8 mouse cellular contexts compared by ENCODE assay signal in genomic region chr8:11757568-11758481, GRCm38 (mm10). TPM values are rescaled to one million over a fixed set of nuclear protein-coding genes. Genes with fewer than 3 reads are reported as not detected.
DNase-seq lines count a peak whose midpoint lies in the region; ATAC-seq and TF ChIP-seq lines count a peak whose summit lies in the region.

No protein-coding gene starts in this region.

- H3K4me1 ChIP-seq in bone marrow macrophage, adult 2 months (ENCODE audit: control insufficient read depth, insufficient read depth, low read length), result peaks cover 18% of the 10 kb centered on the region
- H3K4me1 ChIP-seq in embryonic facial prominence, embryonic 15.5 days, result peaks cover 18% of the 10 kb centered on the region
- H3K4me1 ChIP-seq in limb, embryonic 14.5 days (ENCODE audit: control insufficient read depth, insufficient read depth, low read length), result no peaks in the 10 kb centered on the region
- H3K4me1 ChIP-seq in midbrain, embryonic 16.5 days (ENCODE audit: control insufficient read depth, insufficient read depth, low read length), result peaks cover 18% of the 10 kb centered on the region
- peaks cover 3% of the 10 kb centered on the region; the same call in 1 of the 2 replicates for H3K4me1 ChIP-seq in spleen, adult 2 months (ENCODE audit: control insufficient read depth, insufficient read depth, insufficient read length)

- peak overlapping the region; percentile 80 for H3K4me2 ChIP-seq in embryonic facial prominence, embryonic 15.5 days (replicated peaks)
- H3K4me2 ChIP-seq in limb, embryonic 14.5 days (replicated peaks; ENCODE audit: low read depth, low read length, severe bottlenecking), result peak overlapping the region; percentile 93
- H3K4me2 ChIP-seq in midbrain, embryonic 16.5 days (ENCODE audit: low read length), result peak overlapping the region; percentile 73

- no peak for TF ChIP-seq POLR2A in bone marrow macrophage, adult 2 months (IDR thresholded peaks at IDR 0.05; ENCODE audit: borderline replicate concordance, low read depth, low read length)
- TF ChIP-seq POLR2A in limb, embryonic 14.5 days (IDR thresholded peaks at IDR 0.05; ENCODE audit: borderline replicate concordance, extremely low read depth, insufficient read depth, insufficient read length), result peak; percentile 69; the same call in 1 of the 2 replicates
- TF ChIP-seq POLR2A in spleen, adult 2 months (IDR thresholded peaks at IDR 0.05; ENCODE audit: low read depth, low read length), result peak; percentile 86

- no peaks in the 10 kb centered on the region for H3K27me3 ChIP-seq in embryonic facial prominence, embryonic 15.5 days
- no peaks in the 10 kb centered on the region for H3K27me3 ChIP-seq in limb, embryonic 14.5 days (ENCODE audit: control insufficient read depth, insufficient read depth, low read length)
- no peaks in the 10 kb centered on the region for H3K27me3 ChIP-seq in midbrain, embryonic 16.5 days (ENCODE audit: control insufficient read depth, insufficient read depth, low read depth, low read length)
- H3K27me3 ChIP-seq in spleen, adult 2 months (ENCODE audit: control insufficient read depth, insufficient read depth, low read length), result no peaks in the 10 kb centered on the region

- H3K36me3 ChIP-seq in embryonic facial prominence, embryonic 15.5 days, result no peaks in the 10 kb centered on the region
- H3K36me3 ChIP-seq in limb, embryonic 14.5 days (ENCODE audit: control insufficient read depth, insufficient read depth, low read length), result no peaks in the 10 kb centered on the region
- H3K36me3 ChIP-seq in midbrain, embryonic 16.5 days (ENCODE audit: control insufficient read depth, insufficient read depth, low read length), result no peaks in the 10 kb centered on the region
- H3K36me3 ChIP-seq in spleen, adult 2 months (ENCODE audit: control insufficient read depth, insufficient read depth, low read length), result no peaks in the 10 kb centered on the region

- H3K9me3 ChIP-seq in embryonic facial prominence, embryonic 15.5 days (replicated peaks), result no peaks in the 10 kb centered on the region
- no peaks in the 10 kb centered on the region for H3K9me3 ChIP-seq in limb, embryonic 14.5 days (ENCODE audit: control insufficient read depth, low read length)
- H3K9me3 ChIP-seq in midbrain, embryonic 16.5 days (replicated peaks; ENCODE audit: control insufficient read depth, low read length, poor library complexity, severe bottlenecking), result no peaks in the 10 kb centered on the region

- no peak for TF ChIP-seq CTCF in bone marrow macrophage, adult 2 months (IDR thresholded peaks at IDR 0.05; ENCODE audit: low read depth, low read length)
- TF ChIP-seq CTCF in spleen, adult 2 months (IDR thresholded peaks at IDR 0.05; ENCODE audit: extremely low read depth, insufficient read depth, insufficient read length, insufficient replicate concordance), result no peak

- WGBS in embryonic facial prominence, embryonic 15.5 days, result 3% methylated on average over 57 of the region's 59 CpGs
- WGBS in limb, embryonic 14.5 days, result 3% methylated on average over 42 of the region's 59 CpGs
- 2% methylated on average over 57 of the region's 59 CpGs for WGBS in midbrain, embryonic 16.5 days
- 4% methylated on average over 56 of the region's 59 CpGs for WGBS in spleen, adult 2 months

- H3K9ac ChIP-seq in embryonic facial prominence, embryonic 15.5 days, result peak overlapping the region; percentile 92
- H3K9ac ChIP-seq in limb, embryonic 14.5 days (ENCODE audit: low read depth, low read length, severe bottlenecking), result peak overlapping the region; percentile 90
- peak overlapping the region; percentile 87 for H3K9ac ChIP-seq in midbrain, embryonic 16.5 days (ENCODE audit: low read depth, low read length)

- peak; percentile 96 to 97 for DNase-seq in B cell, adult 2 months
- DNase-seq in heart, adult 9 months (ENCODE audit: low spot score in 2 of 2), result peak; percentile 89 to 90
- peak; percentile 88 for DNase-seq in kidney, adult 9 months
- DNase-seq in limb, embryonic 14.5 days (ENCODE audit: low spot score), result peak; percentile 88
- peak; percentile 67 to 89 for DNase-seq in spleen, adult 2 months (ENCODE audit: low read depth in 1 of 2, low spot score in 2 of 2)

- H3K27ac ChIP-seq in bone marrow macrophage, adult 2 months (ENCODE audit: insufficient read depth, low read depth, low read length), result peak overlapping the region; percentile 55; the same call in 1 of the 2 replicates
- peak overlapping the region; percentile 90 for H3K27ac ChIP-seq in embryonic facial prominence, embryonic 15.5 days (replicated peaks)
- peak overlapping the region; percentile 89 for H3K27ac ChIP-seq in limb, embryonic 14.5 days (replicated peaks; ENCODE audit: low read depth, low read length)
- peak overlapping the region; percentile 78 for H3K27ac ChIP-seq in midbrain, embryonic 16.5 days (ENCODE audit: low read length)
- H3K27ac ChIP-seq in spleen, adult 2 months (ENCODE audit: insufficient read depth, low read length), result peak overlapping the region; percentile 81

- ATAC-seq in embryonic facial prominence, embryonic 15.5 days (ENCODE audit: insufficient number of reproducible peaks, low FRiP score, low TSS enrichment, low read depth), result peak; percentile 94
- peak; percentile 94 for ATAC-seq in limb, embryonic 14.5 days (ENCODE audit: low FRiP score, low read depth)
- peak; percentile 95 for ATAC-seq in midbrain, embryonic 16.5 days

- peak overlapping the region; percentile 83 for H3K4me3 ChIP-seq in bone marrow macrophage, adult 2 months (ENCODE audit: insufficient read depth, low read length)
- peak overlapping the region; percentile 87 for H3K4me3 ChIP-seq in embryonic facial prominence, embryonic 15.5 days (replicated peaks)
- peak overlapping the region; percentile 87 for H3K4me3 ChIP-seq in limb, embryonic 14.5 days (replicated peaks; ENCODE audit: low read length)
- peak overlapping the region; percentile 86 for H3K4me3 ChIP-seq in midbrain, embryonic 16.5 days (ENCODE audit: low read depth, low read length)
- peak overlapping the region; percentile 83 for H3K4me3 ChIP-seq in spleen, adult 2 months (ENCODE audit: extremely low read depth, insufficient read depth, insufficient read length)

RNA-seq across cellular contexts. Expression of gene Arhgef7, which starts 30.3 kb away (rescaled TPM):
- polyA plus RNA-seq in bone marrow macrophage, adult 2 months (2012; ENCODE audit: insufficient read depth, insufficient read length, missing spikeins), result 53.8 and 59.8 TPM in 2 replicates
- 51.4 and 51.6 TPM in 2 replicates for polyA plus RNA-seq in embryonic facial prominence, embryonic 15.5 days (2015; fragmentation: Nextera tagmentation; extraction: Ambion mirVana)
- 52.6 and 58.6 TPM in 2 replicates for polyA plus RNA-seq in limb, embryonic 14.5 days (2012; rRNA removed)
- 54.4 and 56.5 TPM in 2 replicates for polyA plus RNA-seq in limb, embryonic 14.5 days (2014; fragmentation: Nextera tagmentation; extraction: Ambion mirVana)
- polyA plus RNA-seq in midbrain, embryonic 16.5 days (2015; fragmentation: Nextera tagmentation; extraction: Ambion mirVana), result 65.6 and 67.2 TPM in 2 replicates
- polyA plus RNA-seq in spleen, adult 2 months (2012; rRNA removed), result 20.3 and 21.9 TPM in 2 replicates

RNA-seq across cellular contexts. Expression of gene 1700016D06Rik, which starts 57.0 kb away (rescaled TPM):
- polyA plus RNA-seq in bone marrow macrophage, adult 2 months (2012; ENCODE audit: insufficient read depth, insufficient read length, missing spikeins), result not detected in 2 replicates
- not detected in 2 replicates for polyA plus RNA-seq in embryonic facial prominence, embryonic 15.5 days (2015; fragmentation: Nextera tagmentation; extraction: Ambion mirVana)
- not detected in 2 replicates for polyA plus RNA-seq in limb, embryonic 14.5 days (2012; rRNA removed)
- polyA plus RNA-seq in limb, embryonic 14.5 days (2014; fragmentation: Nextera tagmentation; extraction: Ambion mirVana), result not detected in 2 replicates
- polyA plus RNA-seq in midbrain, embryonic 16.5 days (2015; fragmentation: Nextera tagmentation; extraction: Ambion mirVana), result not detected in 2 replicates
- not detected in 2 replicates for polyA plus RNA-seq in spleen, adult 2 months (2012; rRNA removed)

Comparison
In these comparisons a context has a peak if more than half of its experiments do, and no peak if none do; other contexts are left out.
1. Peak in every context shown above with its lines: DNase-seq, ATAC-seq, H3K4me3 ChIP-seq and H3K27ac ChIP-seq.